Mouse (Mus musculus) forebrain, embryonic 16.5 days (tissue): Measurements from ENCODE around the gene Ercc6l2. TPM values are rescaled to one million over a fixed set of nuclear protein-coding genes. Genes with fewer than 3 reads are reported as not detected.
A peak's percentile ranks its signal among the peaks of the same experiment; 100 is the strongest.

ENCODE experiments used
- ATAC-seq: fragments of 200-750 bp; cut with Nextera tagmentation; 2 replicates; pipeline ENCODE4 v1.8.0; 2017; ENCODE audit warnings: mild to moderate bottlenecking, moderate library complexity
- H3K27ac ChIP-seq: fragments of 300-500 bp; sonication (generic); 2 replicates; pipeline ENCODE4 v1.5.1; 2014; ENCODE audit warnings: low read length, control low read depth
- H3K27me3 ChIP-seq: fragments of 300-500 bp; sonication (generic); replicated peaks from 2 replicates; pipeline ENCODE4 v1.6.1; 2014; ENCODE audit warnings: low read length; ENCODE audit not compliant: control insufficient read depth, insufficient read depth
- H3K36me3 ChIP-seq: fragments of 300-500 bp; sonication (generic); 2 replicates; pipeline ENCODE4 v1.6.1; 2014; ENCODE audit not compliant: control insufficient read depth, insufficient read depth
- H3K4me1 ChIP-seq: fragments of 300-500 bp; sonication (generic); replicated peaks from 2 replicates; pipeline ENCODE4 v1.6.1; 2014; ENCODE audit warnings: low read length; ENCODE audit not compliant: control insufficient read depth, insufficient read depth
- H3K4me2 ChIP-seq: fragments of 300-500 bp; sonication (generic); 2 replicates; pipeline ENCODE4 v1.6.1; 2014; ENCODE audit warnings: mild to moderate bottlenecking, low read length, control low read depth
- H3K4me3 ChIP-seq: fragments of 300-500 bp; sonication (generic); replicated peaks from 2 replicates; pipeline ENCODE4 v1.5.1; 2014; ENCODE audit warnings: mild to moderate bottlenecking, low read length, control low read depth
- H3K9ac ChIP-seq: fragments of 300-500 bp; sonication (generic); replicated peaks from 2 replicates; pipeline ENCODE4 v1.6.1; 2014; ENCODE audit warnings: low read depth, low read length, control low read depth
- H3K9me3 ChIP-seq: fragments of 300-500 bp; sonication (generic); 2 replicates; pipeline ENCODE4 v1.6.1; 2016; ENCODE audit warnings: low read length; ENCODE audit not compliant: control insufficient read depth
- WGBS: fragments of 180-500 bp; shearing (Covaris S2); extraction: QIAGEN DNeasy Blood & Tissue Kit; methylation state at CpG from one replicate; pipeline ENCODE4 v1.1.7; 2014; 5-methylcytosine and 5-hydroxymethylcytosine counted together
- polyA plus RNA-seq: library from polyadenylated mRNA; unstranded; fragments of >200 nt; fragmentation: Nextera tagmentation; extraction: Ambion mirVana; gene quantifications from 2 replicates; pipeline ENCODE4 v1.2.1, GENCODE M21; 2015

The Ercc6l2 gene
- 14.9 and 17.6 TPM in 2 replicates for polyA plus RNA-seq

DNA sequence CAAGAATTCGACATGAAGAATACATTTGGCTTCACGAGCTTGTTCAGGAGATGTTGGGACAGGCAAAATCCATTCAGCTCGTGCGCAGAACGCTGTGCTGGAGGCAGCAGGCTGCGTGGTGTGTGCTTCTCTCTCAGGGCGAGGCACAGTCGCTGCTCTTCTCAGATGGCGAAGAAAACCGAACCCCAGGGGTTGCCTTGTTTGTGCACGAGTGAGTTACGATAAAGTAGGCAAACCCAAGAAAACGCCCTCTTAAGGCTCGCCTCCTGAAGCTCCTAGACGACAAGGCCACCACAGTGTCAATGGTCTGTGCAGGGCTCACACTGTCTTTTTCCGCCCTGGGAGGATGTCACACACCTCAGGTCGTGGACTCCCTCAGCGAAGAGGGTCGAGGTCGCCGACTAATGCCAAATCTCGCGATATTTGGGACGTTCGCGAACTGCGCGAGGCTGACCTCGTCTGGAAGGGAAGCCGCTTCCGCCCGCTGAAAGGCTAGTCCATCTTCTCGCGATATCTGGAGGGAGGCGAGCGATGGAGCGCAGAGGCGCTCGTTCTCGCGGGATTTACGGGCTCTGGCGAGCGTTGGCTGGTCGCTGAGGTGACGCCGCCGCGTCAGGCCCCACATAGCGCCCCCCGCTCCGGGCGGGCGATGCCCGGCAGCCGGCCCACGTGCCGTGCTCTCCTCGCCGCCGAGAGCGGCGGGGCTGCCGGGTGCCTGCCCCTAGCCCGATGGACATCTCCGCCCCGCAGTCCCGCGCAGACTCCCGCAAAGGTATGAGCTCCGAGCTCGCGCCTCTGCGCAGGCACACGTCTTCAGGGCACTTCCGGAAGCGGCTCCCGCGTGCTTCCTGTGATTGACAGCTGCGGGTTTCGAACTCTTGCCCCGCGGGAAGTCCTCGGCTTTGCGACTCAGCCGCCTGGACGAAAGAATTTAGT lies at the start of gene Ercc6l2:
Ercc6l2 (plus strand) TSS at position 495 of the 936 bp plus-strand sequence.
- under 1% methylated on average over 86 of the region's 87 CpGs for WGBS
- no peaks in the 10 kb centered on the region for H3K9me3 ChIP-seq
- H3K9ac ChIP-seq, result peak within 1 kb of the TSS; percentile 82
- peak within 1 kb of the TSS; percentile 89 for H3K4me2 ChIP-seq
- peak within 1 kb of the TSS; percentile 63 for H3K4me3 ChIP-seq
- peak; percentile 99 for ATAC-seq
- H3K36me3 ChIP-seq, result no peaks in the 10 kb centered on the region
- H3K4me1 ChIP-seq, result peaks cover 8% of the 10 kb centered on the region
- no peaks in the 10 kb centered on the region for H3K27me3 ChIP-seq
- H3K27ac ChIP-seq, result peak within 1 kb of the TSS; percentile 92

DNA sequence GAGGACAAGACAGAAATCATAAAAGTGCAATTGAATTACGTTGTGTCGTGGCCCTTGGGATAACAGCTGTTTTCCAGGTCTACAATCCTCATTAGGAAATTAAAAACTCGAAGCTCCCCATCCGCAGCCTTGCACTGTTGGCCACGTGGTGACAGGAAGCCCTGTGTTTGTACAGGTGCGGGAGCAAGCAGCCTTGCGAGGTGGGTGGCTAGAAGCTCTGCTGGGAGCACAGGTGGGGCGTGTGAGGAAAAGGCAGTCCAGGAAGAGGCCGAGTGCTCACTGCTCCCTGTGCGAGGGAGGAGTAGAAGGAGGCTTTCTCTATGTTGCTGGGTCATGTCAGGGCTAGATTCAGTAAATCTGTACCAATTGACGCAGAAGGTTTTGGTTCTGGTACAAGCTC lies 49.0 kb upstream of the Ercc6l2 start:
- no peaks in the 10 kb centered on the region for H3K4me1 ChIP-seq
- 78% methylated on average over 11 of the region's 11 CpGs for WGBS
- ATAC-seq, result no peak
- no peak overlapping the region for H3K27ac ChIP-seq
- H3K36me3 ChIP-seq, result no peaks in the 10 kb centered on the region
- no peak overlapping the region for H3K4me3 ChIP-seq
- no peaks in the 10 kb centered on the region for H3K27me3 ChIP-seq
- H3K9me3 ChIP-seq, result no peaks in the 10 kb centered on the region
- H3K9ac ChIP-seq, result no peak overlapping the region
- no peak overlapping the region for H3K4me2 ChIP-seq

GRCm38 (mm10) chr13:63771009-63771408 lies 44.0 kb upstream of the Ercc6l2 start:
- no peaks in the 10 kb centered on the region for H3K4me1 ChIP-seq
- H3K4me3 ChIP-seq, result no peak overlapping the region
- no peaks in the 10 kb centered on the region for H3K9me3 ChIP-seq
- ATAC-seq, result no peak
- no peak overlapping the region for H3K27ac ChIP-seq
- no peak overlapping the region for H3K4me2 ChIP-seq
- 75% methylated on average over 3 of the region's 3 CpGs for WGBS
- H3K36me3 ChIP-seq, result no peaks in the 10 kb centered on the region
- no peaks in the 10 kb centered on the region for H3K27me3 ChIP-seq
- no peak overlapping the region for H3K9ac ChIP-seq

GRCm38 (mm10) chr13:63778925-63779324 lies 36.1 kb upstream of the Ercc6l2 start:
- H3K27me3 ChIP-seq, result no peaks in the 10 kb centered on the region
- no peak for ATAC-seq
- H3K9ac ChIP-seq, result no peak overlapping the region
- peaks cover 2% of the 10 kb centered on the region; the same call in 1 of the 2 replicates for H3K4me1 ChIP-seq
- 60% methylated on average over 4 of the region's 4 CpGs for WGBS
- H3K27ac ChIP-seq, result no peak overlapping the region
- no peak overlapping the region for H3K4me3 ChIP-seq
- no peaks in the 10 kb centered on the region for H3K36me3 ChIP-seq
- no peaks in the 10 kb centered on the region for H3K9me3 ChIP-seq
- H3K4me2 ChIP-seq, result no peak overlapping the region

DNA sequence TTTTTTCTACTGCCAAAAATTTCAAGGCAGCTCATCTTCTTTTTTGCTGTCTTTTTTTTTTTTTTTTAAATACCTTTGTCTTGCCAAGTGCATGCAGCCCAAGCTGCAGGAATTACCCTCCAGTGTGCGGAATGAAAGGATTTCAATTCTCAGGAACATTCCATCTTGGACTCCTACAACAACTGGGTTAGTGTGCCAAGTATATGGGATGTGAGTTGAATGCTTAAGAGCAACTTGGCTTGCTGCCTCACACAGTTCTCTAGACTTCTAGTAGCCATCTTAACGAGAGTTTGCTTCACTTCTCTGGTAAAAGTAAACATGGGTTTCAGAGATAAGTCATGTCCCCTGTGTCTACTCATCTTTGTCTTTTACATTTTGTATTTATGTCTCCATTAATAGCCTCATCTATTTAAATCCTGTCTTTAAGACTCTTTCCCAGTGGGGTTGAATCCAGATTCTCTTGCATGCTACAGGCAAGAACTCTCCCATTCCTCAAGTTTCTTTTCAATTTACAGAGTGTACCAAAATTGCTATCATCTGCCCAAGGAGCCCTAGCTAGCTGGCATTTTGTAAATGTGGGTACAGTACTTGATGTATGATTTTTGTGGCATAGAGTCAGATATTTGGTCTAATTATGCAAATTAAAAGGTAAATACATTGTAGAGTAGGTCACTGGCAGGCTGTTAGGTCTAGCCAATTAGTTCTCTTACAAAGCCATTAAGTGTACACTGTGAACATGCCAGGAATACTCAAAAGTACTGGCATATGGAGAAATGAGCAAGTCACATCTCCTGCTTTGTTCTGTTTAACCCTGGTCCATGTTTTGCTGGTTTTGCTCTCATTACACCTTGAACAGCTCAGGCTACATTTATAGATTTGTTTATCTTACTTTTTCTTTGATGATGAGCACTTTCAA lies 35.4 kb upstream of the Ercc6l2 start:
- 16% methylated on average over 2 of the region's 2 CpGs for WGBS
- no peak overlapping the region for H3K4me2 ChIP-seq
- H3K9me3 ChIP-seq, result no peaks in the 10 kb centered on the region
- H3K4me1 ChIP-seq, result peaks cover 2% of the 10 kb centered on the region; the same call in 1 of the 2 replicates
- no peak overlapping the region for H3K4me3 ChIP-seq
- peak overlapping the region; percentile 37; the same call in 1 of the 2 replicates for H3K27ac ChIP-seq
- H3K9ac ChIP-seq, result no peak overlapping the region
- ATAC-seq, result peak; percentile 85
- no peaks in the 10 kb centered on the region for H3K27me3 ChIP-seq
- no peaks in the 10 kb centered on the region for H3K36me3 ChIP-seq

DNA sequence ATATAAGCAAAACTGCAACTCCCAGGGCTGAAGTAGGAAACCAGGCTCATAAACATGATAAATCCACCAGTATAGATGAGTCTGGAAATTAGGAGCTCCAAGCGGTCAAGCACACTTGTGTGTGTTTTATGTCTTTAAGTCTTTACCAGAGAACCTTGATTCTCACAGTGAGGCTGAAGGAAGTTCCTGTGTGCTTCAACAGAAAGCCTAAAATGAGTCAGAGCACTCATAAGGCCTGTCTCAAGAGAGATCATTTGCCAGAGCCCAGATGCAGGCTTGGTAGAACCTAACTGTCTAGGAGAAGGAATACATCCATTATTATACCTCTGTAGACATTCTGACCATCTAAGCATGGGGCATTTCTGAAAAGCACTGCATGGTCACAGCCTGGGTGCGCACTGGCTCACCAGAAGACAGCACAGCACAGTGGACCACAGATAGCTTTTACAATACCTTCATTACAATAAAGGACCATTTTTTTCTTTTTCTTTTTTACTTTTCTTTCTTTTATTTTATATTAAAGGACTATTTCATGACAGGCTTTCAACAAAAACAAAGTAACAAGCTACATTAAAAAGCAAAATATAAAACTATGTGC lies 22.7 kb upstream of the Ercc6l2 start:
- Histone ChIP-seq H3K4me1 (no peaks in the 10 kb centered on the region), H3K27me3 (no peaks in the 10 kb centered on the region), H3K27ac (no peak overlapping the region), H3K9ac (no peak overlapping the region), H3K36me3 (no peaks in the 10 kb centered on the region), H3K4me3 (no peak overlapping the region), H3K9me3 (no peaks in the 10 kb centered on the region), H3K4me2 (no peak overlapping the region)
- ATAC-seq, result no peak
- 94% methylated on average over 2 of the region's 2 CpGs for WGBS

GRCm38 (mm10) chr13:63793345-63794308 lies 21.4 kb upstream of the Ercc6l2 start:
- Histone ChIP-seq H3K27ac (no peak overlapping the region), H3K4me3 (no peak overlapping the region), H3K9ac (no peak overlapping the region), H3K9me3 (no peaks in the 10 kb centered on the region), H3K36me3 (no peaks in the 10 kb centered on the region), H3K27me3 (no peaks in the 10 kb centered on the region), H3K4me2 (no peak overlapping the region), H3K4me1 (no peaks in the 10 kb centered on the region)
- 82% methylated on average over 7 of the region's 7 CpGs for WGBS
- ATAC-seq, result no peak

GRCm38 (mm10) chr13:63798677-63799076 lies 16.4 kb upstream of the Ercc6l2 start:
- H3K36me3 ChIP-seq, result no peaks in the 10 kb centered on the region
- ATAC-seq, result no peak
- H3K4me3 ChIP-seq, result no peak overlapping the region
- no peak overlapping the region for H3K27ac ChIP-seq
- H3K4me2 ChIP-seq, result no peak overlapping the region
- no peaks in the 10 kb centered on the region for H3K4me1 ChIP-seq
- no peaks in the 10 kb centered on the region for H3K27me3 ChIP-seq
- no peak overlapping the region for H3K9ac ChIP-seq
- H3K9me3 ChIP-seq, result no peaks in the 10 kb centered on the region
- 84% methylated on average over 3 of the region's 3 CpGs for WGBS
